Mouse (Mus musculus) megakaryocyte, embryonic 14.5 days (primary cell): ENCODE measurements at regions not wholly inside any gene's neighbourhood (a gene's known extent, or its start where the extent isn't known, plus 50 kb on each side); places are given as distances from the start of the nearest gene placed in this dataset.

Experiments used
- FLI1 ChIP-seq: IDR thresholded peaks from 2 replicates; pipeline ENCODE4 v1.6.1; 2012; ENCODE audit warnings: low read length, inconsistent platforms, mixed read lengths
- GATA1 ChIP-seq: IDR thresholded peaks from 3 replicates; pipeline ENCODE4 v1.6.1; 2012; ENCODE audit warnings: mixed read lengths, low read length, inconsistent platforms, borderline replicate concordance

- TF ChIP-seq GATA1 = no peak
- no peak for TF ChIP-seq FLI1
These were observed 185.7 kb upstream of the Pgrmc2 start for GRCm38 (mm10) chr3:41268516-41268915.
